Mouse (Mus musculus) heart, embryonic 14.5 days (tissue): ENCODE measurements around the gene Acp6. TPM values are rescaled to one million over a fixed set of nuclear protein-coding genes. Genes with fewer than 3 reads are reported as not detected.

Source experiments
- ATAC-seq: fragments of 200-750 bp; cut with Nextera tagmentation; 2 replicates; pipeline ENCODE4 v1.8.0; 2017; ENCODE audit warnings: low read depth, moderate TSS enrichment; ENCODE audit not compliant: insufficient number of reproducible peaks, insufficient read depth, low FRiP score
- H3K27ac ChIP-seq, 2 experiments: fragments of 200-500 bp in 1 of 2; fragments of 300-500 bp in 1 of 2; sonication (generic) in 1 of 2; replicated peaks in 1 of 2; 2 replicates each; pipeline ENCODE4 v1.5.1; 2012 to 2014; ENCODE audit warnings: low read depth in 2 of 2, low read length in 2 of 2, control low read depth in 1 of 2, mild to moderate bottlenecking in 1 of 2, mixed read lengths in 1 of 2; ENCODE audit not compliant: control insufficient read depth in 1 of 2, insufficient read depth in 1 of 2
- H3K27me3 ChIP-seq: fragments of 300-500 bp; sonication (generic); 2 replicates; pipeline ENCODE4 v1.6.1; 2014; ENCODE audit warnings: mild to moderate bottlenecking, low read length, control low read depth; ENCODE audit not compliant: control insufficient read depth, insufficient read depth
- H3K36me3 ChIP-seq: fragments of 300-500 bp; sonication (generic); 2 replicates; pipeline ENCODE4 v1.6.1; 2014; ENCODE audit warnings: mild to moderate bottlenecking, control low read depth, low read length, mixed read lengths; ENCODE audit not compliant: control insufficient read depth, insufficient read depth
- H3K4me1 ChIP-seq, 2 experiments: fragments of 200-500 bp in 1 of 2; fragments of 300-500 bp in 1 of 2; sonication (generic) in 1 of 2; 2 replicates each; pipeline ENCODE4 v1.6.1; 2012 to 2014; ENCODE audit warnings: low read length in 2 of 2, control low read depth in 1 of 2, mixed read lengths in 1 of 2; ENCODE audit not compliant: control insufficient read depth in 2 of 2, insufficient read depth in 2 of 2
- H3K4me2 ChIP-seq: fragments of 300-500 bp; sonication (generic); 2 replicates; pipeline ENCODE4 v1.6.1; 2014; ENCODE audit warnings: mild to moderate bottlenecking, low read length
- H3K4me3 ChIP-seq, 2 experiments: fragments of 200-500 bp in 1 of 2; fragments of 300-500 bp in 1 of 2; sonication (generic) in 1 of 2; 2 replicates each; pipeline ENCODE4 v1.5.1; 2012 to 2014; ENCODE audit warnings: low read length in 2 of 2, mild to moderate bottlenecking in 2 of 2, control low read depth in 1 of 2, low read depth in 1 of 2, moderate library complexity in 1 of 2; ENCODE audit not compliant: control insufficient read depth in 1 of 2, insufficient read depth in 1 of 2
- H3K9ac ChIP-seq: fragments of 300-500 bp; sonication (generic); 2 replicates; pipeline ENCODE4 v1.6.1; 2014; ENCODE audit warnings: mild to moderate bottlenecking, low read length
- H3K9me3 ChIP-seq: fragments of 300-500 bp; sonication (generic); 2 replicates; pipeline ENCODE4 v1.6.1; 2016; ENCODE audit warnings: low read length, control low read depth; ENCODE audit not compliant: control insufficient read depth
- WGBS: fragments of 180-500 bp; shearing (Covaris S2); extraction: QIAGEN DNeasy Blood & Tissue Kit; methylation state at CpG from one replicate; pipeline ENCODE4 v1.1.7; 2014; 5-methylcytosine and 5-hydroxymethylcytosine counted together
- polyA plus RNA-seq: library from polyadenylated mRNA; unstranded; fragments of >200 nt; fragmentation: Nextera tagmentation; extraction: Ambion mirVana; gene quantifications from 2 replicates; pipeline ENCODE4 v1.2.1, GENCODE M21; 2014

Gene Acp6
- polyA plus RNA-seq, 1 experiment from 2014 or later, result 61.3 TPM

GRCm38 (mm10) chr3:97213871-97214270, 55.3 kb downstream of the Acp6 start:
- Histone ChIP-seq H3K36me3 (peaks cover 95% of the 10 kb centered on the region), H3K9ac (no peak overlapping the region), H3K27me3 (no peaks in the 10 kb centered on the region), H3K4me1 (peaks cover 11 to 25% of the 10 kb centered on the region in 2 experiments), H3K27ac (no peak overlapping the region), H3K4me3 (no peak overlapping the region), H3K9me3 (no peaks in the 10 kb centered on the region), H3K4me2 (no peak overlapping the region)
- 84% methylated on average over 10 of the region's 10 CpGs for WGBS
- ATAC-seq, result no peak

GRCm38 (mm10) chr3:97214439-97214838, 55.9 kb downstream of the Acp6 start:
- Histone ChIP-seq H3K27ac (0 out of 4 replicates have a peak overlapping the region, but pooled peaks of 1 of the 2 experiments have one; percentile 15), H3K9me3 (no peaks in the 10 kb centered on the region), H3K4me3 (no peak overlapping the region), H3K27me3 (no peaks in the 10 kb centered on the region), H3K4me2 (no peak overlapping the region), H3K4me1 (peaks cover 10 to 19% of the 10 kb centered on the region in 2 experiments), H3K9ac (no peak overlapping the region), H3K36me3 (peaks cover 95% of the 10 kb centered on the region)
- ATAC-seq, result no peak
- WGBS, result 20% methylated on average over 1 of the region's 1 CpGs

DNA sequence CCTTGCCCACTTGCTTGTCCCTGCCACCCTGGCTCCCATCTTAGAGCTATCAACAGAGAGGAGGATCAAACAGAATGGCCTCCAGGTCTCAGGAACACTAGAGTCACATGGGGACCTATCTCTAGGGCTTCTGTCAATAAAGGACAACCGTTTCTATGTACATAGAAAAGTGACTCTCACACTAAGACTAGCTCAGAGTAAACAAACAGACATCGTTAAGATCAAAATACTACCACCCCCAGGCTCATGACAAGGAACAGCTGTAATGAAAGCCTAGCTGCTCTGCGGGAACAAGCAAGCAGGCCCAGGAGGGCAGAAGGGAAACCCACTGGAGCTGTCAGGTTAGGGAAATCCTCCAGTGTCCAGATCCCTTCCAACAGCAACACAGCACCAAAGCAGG, 56.9 kb downstream of the Acp6 start:
- no peaks in the 10 kb centered on the region for H3K9me3 ChIP-seq
- H3K4me1 ChIP-seq, result peaks cover 10 to 18% of the 10 kb centered on the region in 2 experiments
- no peak overlapping the region for H3K27ac ChIP-seq
- no peaks in the 10 kb centered on the region for H3K27me3 ChIP-seq
- no peak overlapping the region for H3K4me3 ChIP-seq
- H3K9ac ChIP-seq, result no peak overlapping the region
- 61% methylated on average over 3 of the region's 3 CpGs for WGBS
- H3K4me2 ChIP-seq, result no peak overlapping the region
- ATAC-seq, result no peak
- peaks cover 95% of the 10 kb centered on the region for H3K36me3 ChIP-seq

GRCm38 (mm10) chr3:97223261-97223660, 64.7 kb downstream of the Acp6 start:
- Histone ChIP-seq H3K27ac (no peak overlapping the region), H3K4me3 (no peak overlapping the region), H3K4me1 (peaks cover 2 to 25% of the 10 kb centered on the region in 2 experiments), H3K9ac (no peak overlapping the region), H3K27me3 (no peaks in the 10 kb centered on the region), H3K4me2 (no peak overlapping the region), H3K9me3 (no peaks in the 10 kb centered on the region), H3K36me3 (peaks cover 55% of the 10 kb centered on the region)
- WGBS, result 73% methylated on average over 9 of the region's 9 CpGs
- no peak for ATAC-seq

- H3K36me3 ChIP-seq, result peaks cover 36% of the 10 kb centered on the region
- peak overlapping the region in 1 of 2 experiments; percentile 15; a peak in 1 of 4 replicates for H3K27ac ChIP-seq
- H3K4me2 ChIP-seq, result peak overlapping the region; percentile 72
- no peak for ATAC-seq
- H3K4me1 ChIP-seq, result peaks cover 4 to 31% of the 10 kb centered on the region in 2 experiments
- no peaks in the 10 kb centered on the region for H3K9me3 ChIP-seq
- H3K27me3 ChIP-seq, result no peaks in the 10 kb centered on the region
- no peak overlapping the region for H3K4me3 ChIP-seq
- H3K9ac ChIP-seq, result no peak overlapping the region
- WGBS, result 64% methylated on average over 5 of the region's 5 CpGs
These were observed 66.7 kb downstream of the Acp6 start for GRCm38 (mm10) chr3:97225231-97225630.

DNA sequence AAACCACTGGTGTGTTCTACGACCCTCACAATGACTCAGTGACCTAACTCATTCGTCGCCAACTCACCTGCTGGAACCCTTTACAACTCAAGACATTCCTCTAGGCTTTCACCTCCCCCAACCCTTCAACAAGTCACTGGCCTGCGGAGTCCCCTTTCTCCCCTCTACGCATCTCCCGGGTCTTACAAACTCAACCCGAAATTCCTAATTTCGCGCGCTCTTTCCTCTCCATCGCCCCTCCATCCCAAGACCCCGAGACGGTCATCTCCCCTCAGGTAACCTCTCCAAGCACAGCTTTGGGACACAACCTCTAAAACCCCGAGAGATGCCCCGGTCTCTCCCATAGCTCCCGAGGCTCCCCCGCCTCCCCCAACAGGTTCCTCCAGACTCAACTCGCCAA, 68.1 kb downstream of the Acp6 start:
- H3K9ac ChIP-seq, result peak overlapping the region; percentile 92
- 2% methylated on average over 18 of the region's 18 CpGs for WGBS
- no peak for ATAC-seq
- H3K36me3 ChIP-seq, result peaks cover 21% of the 10 kb centered on the region
- H3K4me3 ChIP-seq, result peak overlapping the region; percentile 70 to 83
- no peaks in the 10 kb centered on the region for H3K9me3 ChIP-seq
- peaks cover 4 to 31% of the 10 kb centered on the region in 2 experiments for H3K4me1 ChIP-seq
- no peaks in the 10 kb centered on the region for H3K27me3 ChIP-seq
- H3K27ac ChIP-seq, result peak overlapping the region; percentile 63 to 93
- peak overlapping the region; percentile 72 for H3K4me2 ChIP-seq

Other genes with a start within 250 kb of the Acp6 start
- gene Gja8, start 232.8 kb upstream of the Acp6 start, polyA plus RNA-seq, result 0.03 TPM in 1 of 2 replicates, not detected in the other
- gene Bcl9, start 139.1 kb downstream of the Acp6 start, polyA plus RNA-seq, result 30.5 and 32.1 TPM in 2 replicates